Mouse (Mus musculus) myocyte (in vitro differentiated cells): ENCODE measurements at regions not wholly inside any gene's neighbourhood (a gene's known extent, or its start where the extent isn't known, plus 50 kb on each side); places are given as distances from the start of the nearest gene placed in this dataset.

Experiments used
- CEBPB ChIP-seq: IDR thresholded peaks from 2 replicates; pipeline ENCODE4 v1.6.1; 2011; ENCODE audit warnings: mild to moderate bottlenecking, moderate library complexity; ENCODE audit not compliant: poor library complexity, insufficient read depth, severe bottlenecking
- MYOD1 ChIP-seq, 3 experiments: IDR thresholded peaks; one replicate each; pipeline ENCODE4 v1.6.1; 2011; ENCODE audit warnings: control low read depth in 2 of 3, low read depth in 2 of 3, mild to moderate bottlenecking in 2 of 3, moderate library complexity in 1 of 3; ENCODE audit not compliant: insufficient read length in 2 of 3, control insufficient read depth in 1 of 3
- TCF12 ChIP-seq: IDR thresholded peaks from one replicate; pipeline ENCODE4 v1.6.1; 2011; ENCODE audit warnings: mild to moderate bottlenecking, control low read depth; ENCODE audit not compliant: poor library complexity, insufficient read depth, severe bottlenecking
- TCF3 ChIP-seq: IDR thresholded peaks from one replicate; pipeline ENCODE4 v1.6.1; 2011; ENCODE audit warnings: low read depth, control low read depth; ENCODE audit not compliant: insufficient read length

GRCm38 (mm10) chr9:116316582-116317095, 141.5 kb upstream of the Tgfbr2 start:
- TF ChIP-seq MYOD1 (IDR thresholded peaks at IDR 0.05; ENCODE audit: control insufficient read depth in 1 of 3, insufficient read length in 2 of 3, low read depth in 2 of 3) (no peak), TCF12 (no peak), TCF3 (no peak), CEBPB (no peak)
